Mouse (Mus musculus): ENCODE results near the gene Mthfd2.

- TF ChIP-seq CTCF (IDR thresholded peaks at IDR 0.05; ENCODE audit: low read depth): no peak
- no peak for TF ChIP-seq EP300 (optimal IDR thresholded peaks at IDR 0.05)
These were observed 10.4 kb downstream of the Mthfd2 start for GRCm38 (mm10) chr6:83315293-83315692.
